Mouse (Mus musculus) embryonic facial prominence, embryonic 11.5 days (tissue): Measurements from ENCODE around the gene Dennd1c. TPM values are rescaled to one million over a fixed set of nuclear protein-coding genes. Genes with fewer than 3 reads are reported as not detected.
A peak's percentile ranks its signal among the peaks of the same experiment; 100 is the strongest.
"Not testable (repeated sequence)": the region's sequence is repeated elsewhere in the genome, so short reads cannot be mapped to it uniquely, and the experiment has no call there.

ENCODE experiments used
- ATAC-seq: fragments of 200-750 bp; cut with Nextera tagmentation; replicated peaks from 2 replicates; pipeline ENCODE4 v1.8.0; 2017; ENCODE audit warnings: low read depth; ENCODE audit not compliant: insufficient number of reproducible peaks, low FRiP score, low TSS enrichment
- DNase-seq: peaks from one replicate; pipeline ENCODE4 v3.0.0-alpha.2; 2015; ENCODE audit warnings: low spot score
- H3K27ac ChIP-seq: fragments of 300-500 bp; sonication (generic); replicated peaks from 2 replicates; pipeline ENCODE4 v1.5.1; 2014; ENCODE audit warnings: mild to moderate bottlenecking, low read depth, low read length, control low read depth
- H3K27me3 ChIP-seq: fragments of 300-500 bp; sonication (generic); 2 replicates; pipeline ENCODE4 v1.6.1; 2014; ENCODE audit warnings: mild to moderate bottlenecking, low read length, moderate library complexity, mixed read lengths; ENCODE audit not compliant: control insufficient read depth, insufficient read depth
- H3K36me3 ChIP-seq: fragments of 300-500 bp; sonication (generic); replicated peaks from 2 replicates; pipeline ENCODE4 v1.6.1; 2014; ENCODE audit warnings: low read depth, mild to moderate bottlenecking, low read length, moderate library complexity, mixed read lengths; ENCODE audit not compliant: control insufficient read depth, insufficient read depth
- H3K4me1 ChIP-seq: fragments of 300-500 bp; sonication (generic); 2 replicates; pipeline ENCODE4 v1.6.1; 2014; ENCODE audit warnings: low read length, mixed read lengths; ENCODE audit not compliant: control insufficient read depth, insufficient read depth
- H3K4me2 ChIP-seq: fragments of 300-500 bp; sonication (generic); 2 replicates; pipeline ENCODE4 v1.6.1; 2014; ENCODE audit warnings: low read depth, mild to moderate bottlenecking, control low read depth, low read length, moderate library complexity
- H3K4me3 ChIP-seq: fragments of 300-500 bp; sonication (generic); 2 replicates; pipeline ENCODE4 v1.5.1; 2014; ENCODE audit warnings: low read depth, low read length, control low read depth
- H3K9ac ChIP-seq: fragments of 300-500 bp; sonication (generic); replicated peaks from 2 replicates; pipeline ENCODE4 v1.6.1; 2014; ENCODE audit warnings: mild to moderate bottlenecking, control low read depth, low read length
- H3K9me3 ChIP-seq: fragments of 300-500 bp; sonication (generic); replicated peaks from 2 replicates; pipeline ENCODE4 v1.6.1; 2016; ENCODE audit warnings: mild to moderate bottlenecking, low read length, inconsistent platforms, mixed read lengths; ENCODE audit not compliant: control insufficient read depth
- WGBS: fragments of 180-500 bp; shearing (Covaris S2); extraction: QIAGEN DNeasy Blood & Tissue Kit; methylation state at CpG from one replicate; pipeline ENCODE4 v1.1.7; 2014; 5-methylcytosine and 5-hydroxymethylcytosine counted together
- polyA plus RNA-seq: library from polyadenylated mRNA; unstranded; fragments of >200 nt; fragmentation: Nextera tagmentation; extraction: Ambion mirVana; gene quantifications from 2 replicates; pipeline ENCODE4 v1.2.1, GENCODE M21; 2014

Gene Dennd1c
- polyA plus RNA-seq, 1 experiment from 2014 or later, result 1.6 TPM

DNA sequence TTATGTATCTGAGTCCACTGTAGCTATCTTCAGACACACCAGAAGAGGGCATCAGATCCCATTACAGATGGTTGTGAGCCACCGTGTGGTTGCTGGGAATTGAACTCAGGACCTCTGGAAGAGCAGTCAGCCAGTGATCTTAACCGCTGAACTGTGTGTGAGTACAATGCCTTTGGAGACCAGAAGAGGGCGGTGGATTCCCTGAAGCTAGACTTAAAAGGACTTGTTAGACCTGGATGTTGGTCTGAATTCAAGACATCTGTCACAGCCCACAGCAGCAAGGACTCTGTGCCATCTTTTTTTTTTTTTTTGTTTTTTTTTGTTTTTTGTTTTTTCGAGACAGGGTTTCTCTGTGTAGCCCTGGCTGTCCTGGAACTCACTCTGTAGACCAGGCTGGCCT lies 26.6 kb downstream of the Dennd1c start:
- not testable (repeated sequence) for DNase-seq, ATAC-seq, H3K4me3 ChIP-seq, H3K4me1 ChIP-seq, H3K27ac ChIP-seq, H3K4me2 ChIP-seq, H3K27me3 ChIP-seq, H3K9me3 ChIP-seq, H3K9ac ChIP-seq, H3K36me3 ChIP-seq
- WGBS, result 85% methylated on average over 4 of the region's 4 CpGs

DNA sequence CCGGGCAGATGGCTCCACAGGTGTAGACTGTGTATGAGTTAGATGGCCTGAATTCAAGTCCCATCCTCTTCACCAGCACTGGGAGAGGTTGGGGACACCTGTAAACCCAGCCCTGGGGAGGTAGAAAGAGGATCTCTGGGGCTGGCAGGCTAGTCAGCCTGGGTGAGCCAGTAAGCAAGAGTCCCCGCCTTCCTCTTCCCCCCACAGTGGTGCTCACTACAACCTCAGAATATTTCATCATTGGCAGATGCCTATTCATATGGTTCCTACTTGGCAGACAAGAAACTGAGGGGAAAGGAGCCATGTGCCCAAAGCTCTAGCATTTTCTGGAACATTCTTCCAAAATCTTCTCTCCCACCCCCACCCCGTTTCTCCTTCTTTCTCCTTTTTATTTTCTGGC lies 29.5 kb downstream of the Dennd1c start:
- Histone ChIP-seq H3K9ac (no peak overlapping the region), H3K27me3 (no peaks in the 10 kb centered on the region), H3K4me3 (no peak overlapping the region), H3K4me1 (no peaks in the 10 kb centered on the region), H3K27ac (no peak overlapping the region), H3K36me3 (no peaks in the 10 kb centered on the region; the same call in 1 of the 2 replicates), H3K4me2 (no peak overlapping the region), H3K9me3 (no peaks in the 10 kb centered on the region)
- no peak for DNase-seq
- ATAC-seq, result no peak
- 94% methylated on average over 3 of the region's 3 CpGs for WGBS

DNA sequence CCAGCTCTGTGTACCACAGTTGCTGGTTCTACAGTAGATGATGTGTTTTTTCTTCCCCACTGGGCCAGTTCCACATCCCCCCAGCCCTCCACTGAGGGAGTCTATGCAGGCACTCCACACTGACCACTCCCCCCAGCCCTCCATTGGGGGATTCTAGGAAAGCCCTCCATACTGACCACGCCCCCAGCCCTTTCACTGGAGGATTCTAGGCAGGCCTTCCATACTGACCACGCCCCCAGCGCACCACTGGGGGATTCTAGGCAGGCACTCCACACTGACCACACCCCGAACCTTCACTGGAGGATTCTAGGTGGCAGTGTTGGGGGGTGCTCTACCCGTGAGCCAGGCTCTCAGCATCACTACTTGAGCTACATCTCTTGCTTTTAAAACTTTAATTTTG lies 30.9 kb downstream of the Dennd1c start:
- no peak for ATAC-seq
- no peaks in the 10 kb centered on the region for H3K4me1 ChIP-seq

DNA sequence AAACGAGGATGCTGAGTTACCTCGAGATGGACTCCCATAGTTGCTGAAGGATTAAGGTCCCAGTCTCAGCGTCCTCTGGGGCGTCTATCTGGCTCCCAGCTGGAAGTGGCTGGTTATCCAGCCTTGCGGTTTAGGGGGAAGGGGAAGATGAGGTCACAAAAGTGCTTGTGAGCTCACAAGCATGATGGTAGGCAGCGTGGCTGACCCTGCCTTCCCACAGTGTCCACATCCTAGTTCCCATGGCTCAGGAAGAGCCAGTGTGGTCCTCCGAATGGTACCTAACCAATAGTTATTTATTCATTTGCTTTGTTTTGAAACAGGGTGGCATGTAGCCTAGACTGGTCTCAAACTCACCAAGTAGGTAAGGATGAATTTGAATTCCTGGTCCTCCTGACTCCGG lies 36.8 kb downstream of the Dennd1c start, which contains the start of gene Slc25a41:
TSS of gene Slc25a41 (minus strand) at position 101 of the 400 bp plus-strand sequence.
- H3K4me3 ChIP-seq, result no peak within 1 kb of the TSS
- no peak within 1 kb of the TSS for H3K4me2 ChIP-seq
- 72% methylated on average over 8 of the region's 8 CpGs for WGBS
- DNase-seq (no peak), ATAC-seq (no peak)
- no peaks in the 10 kb centered on the region for H3K9me3 ChIP-seq
- no peak within 1 kb of the TSS for H3K27ac ChIP-seq
- no peaks in the 10 kb centered on the region for H3K27me3 ChIP-seq
- H3K4me1 ChIP-seq, result no peaks in the 10 kb centered on the region
- H3K36me3 ChIP-seq, result no peaks in the 10 kb centered on the region
- H3K9ac ChIP-seq, result no peak within 1 kb of the TSS

More for the DNA sequence above, 30.9 kb downstream of the Dennd1c start:
- no peak overlapping the region for H3K27ac ChIP-seq
- H3K4me2 ChIP-seq, result no peak overlapping the region
- 33% methylated on average over 5 of the region's 5 CpGs for WGBS
- no peaks in the 10 kb centered on the region for H3K27me3 ChIP-seq
- H3K9me3 ChIP-seq, result no peaks in the 10 kb centered on the region
- H3K9ac ChIP-seq, result no peak overlapping the region
- no peaks in the 10 kb centered on the region; the same call in 1 of the 2 replicates for H3K36me3 ChIP-seq
- no peak overlapping the region for H3K4me3 ChIP-seq
- no peak for DNase-seq

DNA sequence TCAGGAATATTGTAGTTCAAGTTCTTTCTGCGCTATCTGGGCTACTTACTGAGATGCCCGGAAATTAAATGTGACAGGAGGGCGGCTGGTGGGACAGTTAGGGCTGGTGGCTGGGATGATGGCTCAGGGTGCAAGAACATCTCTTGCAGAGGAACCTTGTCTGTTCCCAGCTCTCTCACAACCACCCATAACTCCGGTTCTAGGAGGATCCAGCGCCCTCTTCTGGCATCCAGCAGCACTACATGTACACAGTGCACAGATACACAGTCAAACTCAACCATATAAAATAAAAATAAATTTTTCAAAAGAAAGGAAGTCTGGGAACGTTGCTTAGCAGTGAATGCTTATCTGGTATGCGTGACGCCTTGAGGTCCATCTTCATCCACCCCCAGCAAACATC lies 39.3 kb downstream of the Dennd1c start:
- Histone ChIP-seq H3K36me3 (no peaks in the 10 kb centered on the region), H3K4me3 (no peak overlapping the region), H3K27me3 (no peaks in the 10 kb centered on the region), H3K4me1 (no peaks in the 10 kb centered on the region), H3K9ac (no peak overlapping the region), H3K9me3 (no peaks in the 10 kb centered on the region), H3K27ac (no peak overlapping the region), H3K4me2 (no peak overlapping the region)
- no peak for ATAC-seq
- 39% methylated on average over 8 of the region's 8 CpGs for WGBS
- DNase-seq, result no peak

DNA sequence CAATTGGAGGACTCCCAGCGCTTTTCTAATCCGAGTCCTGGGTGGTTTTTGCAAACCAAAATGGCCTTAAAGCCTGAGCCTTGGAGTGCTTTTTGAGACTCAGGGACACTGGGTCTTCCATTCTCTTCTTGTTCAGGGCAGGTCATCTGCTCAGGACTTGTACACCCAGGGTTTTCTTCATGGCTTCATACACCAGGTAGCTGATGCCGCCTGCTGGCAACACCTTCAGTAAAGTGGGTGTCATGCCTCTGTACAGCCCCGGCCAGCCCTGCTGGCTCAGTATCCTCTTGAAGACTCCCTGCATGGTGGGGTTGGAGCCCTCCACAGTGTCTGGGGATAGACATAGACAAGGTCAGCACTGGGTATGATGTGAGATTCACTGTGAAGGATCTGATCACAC lies 45.5 kb downstream of the Dennd1c start:
- peak overlapping the region; percentile 25; the same call in 1 of the 2 replicates for H3K4me2 ChIP-seq
- DNase-seq, result no peak

DNA sequence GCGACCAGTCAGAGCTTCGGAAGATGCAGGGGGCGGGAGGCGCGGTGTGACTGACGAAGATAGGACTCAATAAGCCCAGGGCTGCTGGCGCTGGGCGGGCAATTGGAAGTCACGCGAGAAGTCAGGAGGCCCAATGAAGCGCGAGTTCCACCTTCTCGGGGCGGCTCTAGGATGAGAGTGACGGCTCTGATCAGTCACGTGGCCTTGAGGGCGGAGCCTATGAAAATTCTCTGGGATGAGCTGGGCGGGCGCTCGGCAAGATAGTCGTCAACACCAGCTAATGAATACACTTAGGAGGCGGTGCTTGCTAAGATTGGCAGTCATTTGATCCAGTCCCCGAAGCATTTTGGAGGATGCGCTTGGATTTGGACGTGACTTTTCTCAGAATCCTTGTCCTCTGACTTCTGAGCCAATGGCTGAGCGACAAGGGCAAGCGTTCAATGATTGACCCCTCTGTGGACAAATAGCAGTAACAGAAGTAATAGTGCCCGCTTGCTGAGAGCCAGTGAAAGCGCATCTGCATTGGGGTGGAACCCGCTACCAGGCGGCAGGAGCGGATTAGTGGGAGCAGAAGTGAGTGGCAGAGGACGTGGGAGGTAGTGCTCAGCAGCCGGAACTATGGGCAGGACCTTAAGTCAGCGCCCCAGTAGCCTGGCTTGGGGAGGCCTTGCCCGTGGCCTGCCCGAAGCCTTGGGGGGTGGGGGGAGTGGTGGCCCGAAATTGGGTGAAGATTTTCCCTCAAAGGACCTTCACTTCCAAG lies 46.5 kb downstream of the Dennd1c start:
- H3K36me3 ChIP-seq, result peaks cover 3% of the 10 kb centered on the region
- peak overlapping the region; percentile 41 for H3K9ac ChIP-seq
- no peaks in the 10 kb centered on the region for H3K27me3 ChIP-seq
- H3K4me2 ChIP-seq, result peak overlapping the region; percentile 25
- ATAC-seq, result peak; percentile 98
- WGBS, result 1% methylated on average over 38 of the region's 38 CpGs
- H3K4me3 ChIP-seq, result peak overlapping the region; percentile 99
- H3K4me1 ChIP-seq, result no peaks in the 10 kb centered on the region
- no peaks in the 10 kb centered on the region for H3K9me3 ChIP-seq
- peak; percentile 100 for DNase-seq
- no peak overlapping the region; the same call in 1 of the 2 replicates for H3K27ac ChIP-seq

More for the DNA sequence above, 45.5 kb downstream of the Dennd1c start:
- no peak overlapping the region for H3K9ac ChIP-seq
- no peaks in the 10 kb centered on the region for H3K27me3 ChIP-seq
- ATAC-seq, result no peak
- no peak overlapping the region for H3K27ac ChIP-seq
- H3K36me3 ChIP-seq, result peaks cover 2% of the 10 kb centered on the region
- H3K9me3 ChIP-seq, result no peaks in the 10 kb centered on the region
- H3K4me1 ChIP-seq, result no peaks in the 10 kb centered on the region
- WGBS, result 87% methylated on average over 4 of the region's 4 CpGs
- no peak overlapping the region for H3K4me3 ChIP-seq

DNA sequence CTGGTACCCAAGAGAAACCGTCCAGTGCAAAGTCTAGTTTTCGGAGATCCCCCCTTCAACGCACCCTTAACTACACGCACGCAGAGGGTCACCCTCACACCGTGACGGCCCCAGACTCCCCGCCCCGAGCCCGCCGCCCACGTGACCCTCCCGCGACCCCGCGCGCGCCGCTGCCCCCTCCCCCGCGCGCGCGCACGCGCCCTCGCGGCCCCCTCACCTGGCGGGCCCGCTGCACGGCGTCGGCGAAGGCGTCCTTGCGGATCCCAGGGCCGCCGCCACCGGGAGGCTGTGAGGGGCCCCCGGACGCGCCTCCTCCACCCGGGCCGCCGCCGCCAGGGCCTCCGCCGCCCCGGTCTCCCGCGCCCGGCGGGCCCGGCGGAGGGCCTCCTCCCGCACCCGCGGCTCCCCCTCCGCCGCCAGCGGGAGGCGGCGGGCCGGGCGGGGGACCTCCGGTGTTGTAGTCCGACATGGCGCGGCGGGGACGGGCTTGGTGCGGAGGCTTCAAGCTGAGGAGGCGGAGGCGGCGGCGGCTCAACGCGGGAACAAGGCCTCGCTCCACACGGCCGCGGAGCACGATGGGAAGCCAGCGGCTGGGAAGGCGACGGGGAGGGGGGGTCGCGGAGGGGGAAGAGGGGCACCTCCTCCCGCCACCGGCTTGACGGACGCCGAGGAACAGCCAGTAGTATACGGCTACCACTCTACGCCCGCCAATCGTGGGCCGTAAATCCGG lies 47.2 kb downstream of the Dennd1c start, which contains the start of gene Khsrp:
TSS of gene Khsrp (minus strand) at position 592 of the 730 bp plus-strand sequence.
- peak within 1 kb of the TSS; percentile 87 for H3K4me2 ChIP-seq
- under 1% methylated on average over 68 of the region's 99 CpGs for WGBS
- peak within 1 kb of the TSS; percentile 99 for H3K4me3 ChIP-seq
- peak within 1 kb of the TSS; percentile 99 for H3K9ac ChIP-seq
- H3K27me3 ChIP-seq, result no peaks in the 10 kb centered on the region
- no peaks in the 10 kb centered on the region for H3K4me1 ChIP-seq
- peaks cover 3% of the 10 kb centered on the region for H3K36me3 ChIP-seq
- H3K27ac ChIP-seq, result peak within 1 kb of the TSS; percentile 91
- H3K9me3 ChIP-seq, result no peaks in the 10 kb centered on the region
- DNase-seq, result peak; percentile 69
- no peak; the same call in 1 of the 2 replicates for ATAC-seq
